Mouse (Mus musculus): ENCODE measurements around the gene Tmem240. TPM values are rescaled to one million over a fixed set of nuclear protein-coding genes. Genes with fewer than 3 reads are reported as not detected.

Gene Tmem240
- polyA plus RNA-seq, 1 experiment = 1.2 TPM

DNA sequence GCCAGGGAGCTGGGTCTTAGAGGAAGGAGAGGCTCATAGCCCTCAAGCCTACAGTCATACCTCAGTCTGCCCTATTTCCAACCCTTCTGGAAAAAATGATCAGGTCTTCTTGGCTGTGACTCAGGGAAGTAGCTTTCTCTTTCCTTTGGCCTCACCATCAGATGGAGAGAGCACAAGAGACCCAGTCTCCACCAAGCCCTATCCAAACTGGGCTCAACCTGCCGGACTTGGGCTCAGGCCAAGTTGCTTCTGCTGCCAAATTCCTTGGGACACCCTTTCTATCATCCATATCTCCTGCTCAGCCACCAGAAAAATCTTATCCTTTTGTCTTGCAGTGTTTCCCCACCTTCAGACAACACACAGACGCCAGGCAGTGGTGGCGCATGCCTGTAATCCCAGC lies 41.3 kb downstream of the Tmem240 start:
- no peaks in the 10 kb centered on the region for H3K79me2 ChIP-seq (ENCODE audit: control insufficient read depth, insufficient read depth)
- peak overlapping the region; percentile 72 for H3K4me2 ChIP-seq (ENCODE audit: low read depth)
- no peak overlapping the region for H3K4me3 ChIP-seq
- no peaks in the 10 kb centered on the region for H3K27me3 ChIP-seq (ENCODE audit: control insufficient read depth, insufficient read depth, insufficient read length)
- H3ac ChIP-seq (ENCODE audit: control insufficient read depth, insufficient read length) = no peak overlapping the region
- no peak for TF ChIP-seq POLR2A (IDR thresholded peaks at IDR 0.05; ENCODE audit: insufficient read length, low read depth)
- no peak for TF ChIP-seq REST (IDR thresholded peaks at IDR 0.05; ENCODE audit: insufficient read depth, insufficient read length)
- TF ChIP-seq SRF (IDR thresholded peaks at IDR 0.05; ENCODE audit: control insufficient read depth, insufficient read length, low read depth) = no peak
- no peak for TF ChIP-seq MAX (IDR thresholded peaks at IDR 0.05; ENCODE audit: low read depth)
- TF ChIP-seq E2F4 (IDR thresholded peaks at IDR 0.05; ENCODE audit: insufficient read depth) = no peak
- no peak for TF ChIP-seq USF1 (IDR thresholded peaks at IDR 0.05; ENCODE audit: low read depth)
- no peak for TF ChIP-seq TCF3 (IDR thresholded peaks at IDR 0.05; ENCODE audit: insufficient read length, low read depth)
- no peak for TF ChIP-seq TCF12 (IDR thresholded peaks at IDR 0.05; ENCODE audit: insufficient read depth, poor library complexity, severe bottlenecking)
- no peak for TF ChIP-seq MYOD1 (IDR thresholded peaks at IDR 0.05; ENCODE audit: control insufficient read depth in 1 of 3, insufficient read length in 2 of 3, low read depth in 2 of 3)
- TF ChIP-seq MYOG (IDR thresholded peaks at IDR 0.05; ENCODE audit: control insufficient read depth in 1 of 3, insufficient read depth in 1 of 3, insufficient read length in 2 of 3, low read depth in 2 of 3) = no peak
- no peak for TF ChIP-seq CEBPB (IDR thresholded peaks at IDR 0.05; ENCODE audit: insufficient read depth, poor library complexity, severe bottlenecking)
- TF ChIP-seq POLR2AphosphoS2 (IDR thresholded peaks at IDR 0.05; ENCODE audit: insufficient read length, low read depth) = no peak
- no peaks in the 10 kb centered on the region for H3K36me3 ChIP-seq (ENCODE audit: control insufficient read depth, insufficient read depth)

- TF ChIP-seq SRF (IDR thresholded peaks at IDR 0.05; ENCODE audit: control insufficient read depth, insufficient read length, low read depth) = no peak
- TF ChIP-seq USF1 (IDR thresholded peaks at IDR 0.05; ENCODE audit: low read depth) = no peak
- TF ChIP-seq E2F4 (IDR thresholded peaks at IDR 0.05; ENCODE audit: insufficient read depth) = no peak
- TF ChIP-seq POLR2AphosphoS2 (IDR thresholded peaks at IDR 0.05; ENCODE audit: insufficient read length, low read depth) = no peak
- Histone ChIP-seq H3K36me3 (ENCODE audit: control insufficient read depth, insufficient read depth) (no peaks in the 10 kb centered on the region), H3K4me2 (ENCODE audit: low read depth) (peak overlapping the region; percentile 15), H3K4me3 (no peak overlapping the region), H3K27me3 (ENCODE audit: control insufficient read depth, insufficient read depth, insufficient read length) (no peaks in the 10 kb centered on the region), H3ac (ENCODE audit: control insufficient read depth, insufficient read length) (no peak overlapping the region), H3K79me2 (ENCODE audit: control insufficient read depth, insufficient read depth) (no peaks in the 10 kb centered on the region)
Measured at GRCm38 (mm10) chr4:155776704-155777335, 42.2 kb downstream of the Tmem240 start.

- no peak overlapping the region for H3K4me2 ChIP-seq (ENCODE audit: low read depth)
- H3K36me3 ChIP-seq (ENCODE audit: control insufficient read depth, insufficient read depth) = no peaks in the 10 kb centered on the region
- no peak overlapping the region for H3ac ChIP-seq (ENCODE audit: control insufficient read depth, insufficient read length)
- H3K79me2 ChIP-seq (ENCODE audit: control insufficient read depth, insufficient read depth) = peaks cover 1% of the 10 kb centered on the region
- TF ChIP-seq POLR2A (IDR thresholded peaks at IDR 0.05; ENCODE audit: insufficient read length, low read depth) = no peak
- TF ChIP-seq TCF3 (IDR thresholded peaks at IDR 0.05; ENCODE audit: insufficient read length, low read depth) = no peak
- no peak for TF ChIP-seq MYOD1 (IDR thresholded peaks at IDR 0.05; ENCODE audit: control insufficient read depth in 1 of 3, insufficient read length in 2 of 3, low read depth in 2 of 3)
- no peak for TF ChIP-seq USF1 (IDR thresholded peaks at IDR 0.05; ENCODE audit: low read depth)
- no peak for TF ChIP-seq POLR2AphosphoS2 (IDR thresholded peaks at IDR 0.05; ENCODE audit: insufficient read length, low read depth)
- H3K27me3 ChIP-seq (ENCODE audit: control insufficient read depth, insufficient read depth, insufficient read length) = no peaks in the 10 kb centered on the region
- no peak overlapping the region for H3K4me3 ChIP-seq
Measured at GRCm38 (mm10) chr4:155777816-155778215, 43.2 kb downstream of the Tmem240 start.

DNA sequence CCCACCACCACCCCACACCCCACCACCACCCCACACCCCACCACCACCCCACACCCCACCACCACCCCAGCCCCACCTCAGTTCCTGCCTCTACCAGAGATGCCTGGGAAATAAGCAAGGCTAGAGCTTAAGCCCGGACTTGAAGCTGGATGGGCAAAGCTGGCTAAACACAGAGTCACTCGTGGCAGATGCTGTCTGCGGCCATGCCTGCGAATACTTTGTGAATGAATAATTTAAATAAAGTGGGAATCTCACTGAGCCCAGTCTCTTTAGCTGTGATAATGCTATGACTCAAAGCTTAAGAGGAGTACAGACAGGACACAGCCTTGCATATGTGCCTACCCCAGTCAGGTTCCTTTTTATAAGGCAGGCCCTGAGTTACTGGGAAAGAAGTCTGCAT lies 44.9 kb downstream of the Tmem240 start:
- peak overlapping the region; percentile 60 for H3K4me2 ChIP-seq (ENCODE audit: low read depth)
- no peak overlapping the region for H3ac ChIP-seq (ENCODE audit: control insufficient read depth, insufficient read length)
- H3K79me2 ChIP-seq (ENCODE audit: control insufficient read depth, insufficient read depth) = peaks cover 2% of the 10 kb centered on the region
- H3K4me3 ChIP-seq = no peak overlapping the region
- no peaks in the 10 kb centered on the region for H3K27me3 ChIP-seq (ENCODE audit: control insufficient read depth, insufficient read depth, insufficient read length)
- peak in 1 of 3 experiments; percentile 25 for TF ChIP-seq MYOG (IDR thresholded peaks at IDR 0.05; ENCODE audit: control insufficient read depth in 1 of 3, insufficient read depth in 1 of 3, insufficient read length in 2 of 3, low read depth in 2 of 3)
- TF ChIP-seq POLR2AphosphoS2 (IDR thresholded peaks at IDR 0.05; ENCODE audit: insufficient read length, low read depth) = no peak
- peak in 2 of 3 experiments; percentile 40 to 70 for TF ChIP-seq MYOD1 (IDR thresholded peaks at IDR 0.05; ENCODE audit: control insufficient read depth in 1 of 3, insufficient read length in 2 of 3, low read depth in 2 of 3)
- H3K36me3 ChIP-seq (ENCODE audit: control insufficient read depth, insufficient read depth) = no peaks in the 10 kb centered on the region

- no peak overlapping the region for H3ac ChIP-seq (ENCODE audit: control insufficient read depth, insufficient read length)
- H3K79me2 ChIP-seq (ENCODE audit: control insufficient read depth, insufficient read depth) = peaks cover 2% of the 10 kb centered on the region
- no peak overlapping the region for H3K4me3 ChIP-seq
- no peak for TF ChIP-seq POLR2AphosphoS2 (IDR thresholded peaks at IDR 0.05; ENCODE audit: insufficient read length, low read depth)
- TF ChIP-seq TCF3 (IDR thresholded peaks at IDR 0.05; ENCODE audit: insufficient read length, low read depth) = peak; percentile 16
- no peak for TF ChIP-seq USF1 (IDR thresholded peaks at IDR 0.05; ENCODE audit: low read depth)
- TF ChIP-seq MYOD1 (IDR thresholded peaks at IDR 0.05; ENCODE audit: control insufficient read depth in 1 of 3, insufficient read length in 2 of 3, low read depth in 2 of 3) = peak; percentile 85 to 94 (median 91)
- no peak for TF ChIP-seq E2F4 (IDR thresholded peaks at IDR 0.05; ENCODE audit: insufficient read depth)
- peak; percentile 97 for TF ChIP-seq TCF12 (IDR thresholded peaks at IDR 0.05; ENCODE audit: insufficient read depth, poor library complexity, severe bottlenecking)
- no peak for TF ChIP-seq MAX (IDR thresholded peaks at IDR 0.05; ENCODE audit: low read depth)
- TF ChIP-seq MYOG (IDR thresholded peaks at IDR 0.05; ENCODE audit: control insufficient read depth in 1 of 3, insufficient read depth in 1 of 3, insufficient read length in 2 of 3, low read depth in 2 of 3) = peak; percentile 67 to 98 (median 97)
- TF ChIP-seq POLR2A (IDR thresholded peaks at IDR 0.05; ENCODE audit: insufficient read length, low read depth) = peak; percentile 55
- H3K36me3 ChIP-seq (ENCODE audit: control insufficient read depth, insufficient read depth) = no peaks in the 10 kb centered on the region
- no peaks in the 10 kb centered on the region for H3K27me3 ChIP-seq (ENCODE audit: control insufficient read depth, insufficient read depth, insufficient read length)
- H3K4me2 ChIP-seq (ENCODE audit: low read depth) = peak overlapping the region; percentile 73
Measured at GRCm38 (mm10) chr4:155780895-155781294, 46.3 kb downstream of the Tmem240 start.
